Mouse (Mus musculus) limb, embryonic 12.5 days (tissue): ENCODE results near the gene Naa25. TPM values are rescaled to one million over a fixed set of nuclear protein-coding genes. Genes with fewer than 3 reads are reported as not detected.

Source experiments
- ATAC-seq: fragments of 200-750 bp; cut with Nextera tagmentation; 2 replicates; pipeline ENCODE4 v1.8.0; 2017; ENCODE audit warnings: low read depth, moderate TSS enrichment; ENCODE audit not compliant: insufficient number of reproducible peaks, insufficient read depth, low FRiP score, low TSS enrichment
- H3K27ac ChIP-seq: fragments of 300-500 bp; sonication (generic); 2 replicates; pipeline ENCODE4 v1.5.1; 2016; ENCODE audit warnings: mild to moderate bottlenecking, moderate library complexity
- H3K27me3 ChIP-seq: fragments of 300-500 bp; sonication (generic); 2 replicates; pipeline ENCODE4 v1.6.1; 2016; ENCODE audit warnings: mild to moderate bottlenecking, moderate library complexity
- H3K36me3 ChIP-seq: fragments of 300-500 bp; sonication (generic); 2 replicates; pipeline ENCODE4 v1.6.1; 2016; ENCODE audit warnings: mild to moderate bottlenecking, moderate library complexity
- H3K4me1 ChIP-seq: fragments of 300-500 bp; sonication (generic); replicated peaks from 2 replicates; pipeline ENCODE4 v1.6.1; 2016
- H3K4me2 ChIP-seq: fragments of 300-500 bp; sonication (generic); 2 replicates; pipeline ENCODE4 v1.6.1; 2016; ENCODE audit warnings: mild to moderate bottlenecking, moderate library complexity
- H3K4me3 ChIP-seq: fragments of 300-500 bp; sonication (generic); replicated peaks from 2 replicates; pipeline ENCODE4 v1.5.1; 2016; ENCODE audit warnings: mild to moderate bottlenecking
- H3K9ac ChIP-seq: fragments of 300-500 bp; sonication (generic); replicated peaks from 2 replicates; pipeline ENCODE4 v1.6.1; 2016; ENCODE audit warnings: mild to moderate bottlenecking, moderate library complexity
- H3K9me3 ChIP-seq: fragments of 300-500 bp; sonication (generic); 2 replicates; pipeline ENCODE4 v1.6.1; 2016; ENCODE audit warnings: mild to moderate bottlenecking, moderate library complexity
- WGBS: fragments of 180-500 bp; shearing (Covaris S2); methylation state at CpG from one replicate; pipeline ENCODE4 v1.1.7; 2016; 5-methylcytosine and 5-hydroxymethylcytosine counted together
- polyA plus RNA-seq: library from polyadenylated mRNA; unstranded; fragments of >200 nt; fragmentation: Nextera tagmentation; extraction: Ambion mirVana; gene quantifications from 2 replicates; pipeline ENCODE4 v1.2.1, GENCODE M21; 2016

Naa25 gene
- polyA plus RNA-seq, 1 experiment from 2014 or later, result 41.2 TPM

DNA sequence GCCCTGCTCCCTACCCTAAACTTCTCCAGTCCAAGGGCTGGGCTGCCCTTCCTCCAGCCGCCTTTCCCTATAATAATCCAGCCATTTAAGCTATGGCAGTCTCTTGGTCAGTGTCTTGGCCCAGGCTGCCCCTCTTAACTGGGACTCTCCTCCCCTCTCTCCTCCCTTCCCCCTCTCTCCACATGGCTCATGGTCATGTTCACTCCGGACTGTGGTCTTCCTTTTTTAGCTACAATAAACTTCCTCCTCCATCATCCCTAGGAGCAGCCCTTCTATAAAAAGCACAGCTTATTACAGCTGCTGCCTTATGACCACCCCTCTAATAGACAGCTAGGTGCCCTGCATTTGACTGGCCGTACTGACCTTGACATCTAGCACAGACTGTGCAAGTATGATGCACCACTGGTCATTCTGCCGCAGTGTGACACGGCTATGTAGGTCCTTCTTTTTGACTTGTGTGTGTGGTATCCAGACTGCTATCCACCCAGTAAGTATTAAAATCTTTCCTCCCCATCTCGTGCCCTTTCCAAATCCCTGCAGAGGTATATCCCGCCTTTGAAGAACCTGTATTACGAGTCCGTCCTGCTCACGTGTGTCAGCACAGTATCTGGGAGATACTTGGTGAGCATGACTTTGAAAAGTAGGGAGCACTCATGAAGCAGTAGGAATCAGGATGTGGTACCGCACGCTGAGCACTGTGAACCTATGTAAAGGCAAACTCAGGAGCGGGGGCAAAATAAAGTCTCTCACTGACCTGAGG is 56.2 kb downstream of the Naa25 start:
- no peak overlapping the region for H3K4me3 ChIP-seq

DNA sequence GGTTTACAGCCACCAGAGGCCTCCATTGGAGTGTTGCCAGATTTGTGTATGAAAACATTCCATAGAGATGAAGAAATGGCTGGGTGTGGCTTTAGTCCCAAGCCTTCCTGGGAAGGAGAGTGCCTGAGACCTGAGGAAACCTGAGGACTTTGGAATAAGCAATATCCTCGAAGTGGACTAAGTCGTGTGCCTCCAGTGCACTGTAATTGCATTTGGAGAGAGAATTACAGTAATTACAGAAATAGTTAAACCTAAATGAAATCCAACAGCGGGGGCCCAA is 56.7 kb downstream of the Naa25 start:
- ATAC-seq, result no peak
- Histone ChIP-seq H3K9me3 (no peaks in the 10 kb centered on the region), H3K27ac (no peak overlapping the region), H3K4me3 (no peak overlapping the region), H3K27me3 (no peaks in the 10 kb centered on the region), H3K4me1 (peaks cover 30% of the 10 kb centered on the region), H3K4me2 (no peak overlapping the region), H3K9ac (no peak overlapping the region), H3K36me3 (peaks cover 8% of the 10 kb centered on the region; the same call in 1 of the 2 replicates)
- WGBS, result 79% methylated on average over 3 of the region's 3 CpGs

More for the DNA sequence above, 56.2 kb downstream of the Naa25 start:
- Histone ChIP-seq H3K4me1 (peaks cover 30% of the 10 kb centered on the region), H3K27ac (no peak overlapping the region), H3K9me3 (no peaks in the 10 kb centered on the region), H3K36me3 (peaks cover 13% of the 10 kb centered on the region; the same call in 1 of the 2 replicates), H3K9ac (no peak overlapping the region), H3K4me2 (peak overlapping the region; percentile 80; the same call in 1 of the 2 replicates), H3K27me3 (no peaks in the 10 kb centered on the region)
- no peak for ATAC-seq
- WGBS, result 88% methylated on average over 13 of the region's 13 CpGs

DNA sequence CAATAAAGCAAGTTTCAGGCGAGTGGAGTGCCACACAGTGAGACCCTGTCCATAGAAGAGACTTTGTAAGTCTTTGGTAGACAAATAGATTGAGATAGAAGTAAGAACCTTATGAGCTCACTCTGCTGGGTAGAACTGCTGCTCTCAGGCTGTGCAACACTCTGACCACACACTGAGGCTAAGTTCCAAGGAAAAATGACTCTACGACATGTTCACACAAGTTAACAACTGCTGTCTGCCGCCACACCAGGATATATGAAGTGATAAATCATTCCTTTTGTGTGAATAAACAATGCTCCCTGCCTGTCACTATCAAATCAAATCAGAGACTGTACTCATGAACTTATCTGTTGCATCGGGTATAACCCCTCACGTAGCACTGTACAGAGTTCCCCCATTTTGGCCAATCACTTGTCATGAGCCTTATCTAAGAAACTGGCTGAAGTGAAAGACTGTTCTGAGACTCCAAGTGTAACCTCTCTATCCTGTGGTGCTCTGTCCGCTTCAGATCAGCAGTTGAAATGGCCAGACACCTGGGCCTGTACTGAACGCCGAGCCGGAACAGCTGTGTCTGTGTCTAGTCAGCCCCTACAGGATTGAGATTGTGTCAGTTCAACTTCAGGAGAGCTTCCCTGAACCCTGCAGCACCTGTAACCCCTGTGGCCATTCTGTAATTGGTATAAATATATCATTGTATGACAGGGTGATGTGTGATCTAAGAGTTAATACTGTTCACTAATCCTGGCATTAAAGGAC is 58.0 kb downstream of the Naa25 start:
- WGBS, result 70% methylated on average over 9 of the region's 9 CpGs
- Histone ChIP-seq H3K36me3 (no peaks in the 10 kb centered on the region), H3K9ac (no peak overlapping the region), H3K4me3 (no peak overlapping the region), H3K9me3 (no peaks in the 10 kb centered on the region), H3K4me2 (no peak overlapping the region), H3K27me3 (no peaks in the 10 kb centered on the region), H3K27ac (no peak overlapping the region), H3K4me1 (peaks cover 26% of the 10 kb centered on the region)
- no peak for ATAC-seq

DNA sequence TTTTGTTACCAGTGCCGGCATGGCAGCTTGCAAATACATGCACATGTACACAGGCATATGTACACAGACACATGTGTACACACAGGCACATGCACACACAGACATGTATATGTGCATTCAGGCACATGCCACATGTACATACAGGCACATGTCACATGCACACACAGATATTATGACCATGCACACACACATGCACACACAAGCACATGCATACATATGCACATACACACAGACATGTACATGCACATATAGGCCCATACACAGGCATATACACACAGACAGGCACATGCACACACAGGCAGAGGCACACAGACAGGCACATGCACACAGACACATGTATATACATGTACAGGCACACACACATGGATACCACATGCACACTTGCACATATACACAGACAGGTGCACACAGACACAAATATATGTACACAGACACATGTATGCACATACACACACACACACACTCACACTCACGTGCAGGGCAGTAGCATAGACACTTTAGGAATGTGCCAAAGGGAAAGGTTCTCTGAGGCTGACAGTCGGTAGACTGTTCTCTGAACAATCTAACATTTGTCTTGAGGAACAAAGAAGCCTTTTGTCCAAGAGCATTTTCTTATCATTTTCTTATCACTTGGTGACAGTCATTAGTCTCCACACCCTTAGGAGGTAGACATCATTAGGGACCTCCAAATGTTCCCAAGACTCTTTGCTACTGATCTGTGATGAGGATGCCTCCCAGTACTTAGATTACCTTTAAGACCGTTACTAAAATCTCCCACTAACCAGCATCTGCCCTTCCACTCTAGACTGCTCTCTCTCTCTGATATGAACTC is 63.8 kb downstream of the Naa25 start:
- Histone ChIP-seq H3K4me3 (no peak overlapping the region), H3K9ac (no peak overlapping the region), H3K4me2 (no peak overlapping the region), H3K36me3 (no peaks in the 10 kb centered on the region), H3K27ac (no peak overlapping the region), H3K9me3 (no peaks in the 10 kb centered on the region), H3K27me3 (no peaks in the 10 kb centered on the region), H3K4me1 (no peaks in the 10 kb centered on the region)
- WGBS, result 73% methylated on average over 4 of the region's 4 CpGs
- no peak for ATAC-seq

DNA sequence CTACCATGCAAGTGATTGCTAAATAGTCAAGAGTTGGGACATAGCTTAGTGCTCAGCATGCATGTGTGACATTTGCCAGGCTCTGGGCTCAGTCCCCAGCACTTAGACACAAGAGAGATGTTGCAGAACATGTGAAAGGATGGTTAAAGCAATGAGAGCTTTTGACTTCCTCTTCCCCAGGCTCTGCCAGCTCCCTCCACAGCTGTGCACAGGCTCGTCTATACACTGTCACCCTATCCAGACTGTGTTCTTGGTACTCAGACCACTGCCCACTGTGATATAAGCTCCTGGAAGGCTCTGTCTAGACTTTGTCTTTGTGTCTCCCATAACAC is 64.4 kb downstream of the Naa25 start:
- H3K4me2 ChIP-seq, result no peak overlapping the region
- H3K36me3 ChIP-seq, result no peaks in the 10 kb centered on the region
- no peaks in the 10 kb centered on the region for H3K27me3 ChIP-seq
- H3K4me1 ChIP-seq, result no peaks in the 10 kb centered on the region
- H3K9me3 ChIP-seq, result no peaks in the 10 kb centered on the region
- H3K27ac ChIP-seq, result no peak overlapping the region
- ATAC-seq, result no peak
- no peak overlapping the region for H3K4me3 ChIP-seq
- no peak overlapping the region for H3K9ac ChIP-seq
- WGBS, result 31% methylated on average over 1 of the region's 1 CpGs

DNA sequence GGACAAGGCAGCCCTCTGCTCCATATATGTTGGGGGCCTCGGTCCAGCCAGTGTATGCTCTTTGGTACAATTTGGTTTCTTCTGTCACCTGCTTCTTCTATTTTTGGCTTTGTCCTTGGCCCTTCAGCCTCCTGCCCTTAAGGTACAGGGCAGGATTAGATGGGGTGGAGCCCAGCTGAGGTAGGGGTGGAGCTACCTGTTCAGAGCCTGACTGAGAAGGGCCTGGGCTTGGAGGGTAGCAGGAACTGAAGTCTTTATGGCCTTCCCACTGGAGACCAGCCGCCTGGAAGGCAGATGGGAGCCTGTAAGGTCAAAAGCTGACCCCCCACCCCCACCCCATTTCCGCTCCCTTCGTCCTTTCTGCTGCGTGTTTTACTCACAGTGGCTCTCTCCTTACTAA is 65.2 kb downstream of the Naa25 start:
- WGBS, result 42% methylated on average over 5 of the region's 5 CpGs

DNA sequence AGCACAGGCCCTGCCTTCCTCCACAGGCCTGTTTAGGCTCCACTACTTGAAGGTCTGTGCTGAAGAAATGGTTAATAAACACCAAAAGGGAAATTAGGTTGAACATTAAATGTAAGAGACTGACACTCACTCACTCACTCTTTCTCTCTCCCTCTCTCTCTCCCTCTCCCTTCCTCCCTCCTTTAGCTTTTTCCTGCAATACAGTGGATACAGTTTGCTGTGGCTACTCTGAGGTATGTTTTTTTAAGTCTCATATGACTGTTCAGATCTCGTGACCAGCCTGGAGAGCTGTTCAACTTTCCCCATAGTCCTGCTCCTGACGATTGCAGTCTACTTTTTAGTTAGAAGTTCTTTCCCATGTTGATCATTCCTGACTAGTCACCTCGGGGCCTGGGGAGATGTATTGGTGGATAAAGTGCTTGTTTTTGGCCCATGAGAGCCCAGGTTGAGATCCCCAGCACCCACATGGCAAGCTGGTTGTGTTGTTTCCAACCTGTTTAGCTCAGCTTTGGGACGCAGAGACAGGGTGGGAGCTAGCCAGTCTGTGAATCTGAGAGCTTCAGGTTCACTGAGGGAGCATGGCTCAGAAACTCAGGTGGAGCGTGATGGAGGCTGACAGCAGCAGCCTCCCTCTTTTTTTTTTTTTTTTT is 66.0 kb downstream of the Naa25 start:
- no peak for ATAC-seq
- H3K9ac ChIP-seq, result no peak overlapping the region
- no peaks in the 10 kb centered on the region for H3K4me1 ChIP-seq
- no peaks in the 10 kb centered on the region for H3K36me3 ChIP-seq
- H3K9me3 ChIP-seq, result no peaks in the 10 kb centered on the region
- no peak overlapping the region for H3K4me3 ChIP-seq
- no peak overlapping the region for H3K4me2 ChIP-seq
- peak overlapping the region; percentile 50; the same call in 1 of the 2 replicates for H3K27ac ChIP-seq
- WGBS, result 69% methylated on average over 5 of the region's 5 CpGs
- H3K27me3 ChIP-seq, result no peaks in the 10 kb centered on the region

More for the DNA sequence above, 65.2 kb downstream of the Naa25 start:
- H3K27me3 ChIP-seq, result no peaks in the 10 kb centered on the region
- no peak overlapping the region for H3K27ac ChIP-seq
- no peaks in the 10 kb centered on the region for H3K4me1 ChIP-seq
- H3K4me3 ChIP-seq, result no peak overlapping the region
- H3K4me2 ChIP-seq, result no peak overlapping the region
- H3K9ac ChIP-seq, result no peak overlapping the region
- H3K36me3 ChIP-seq, result no peaks in the 10 kb centered on the region
- ATAC-seq, result no peak
- no peaks in the 10 kb centered on the region for H3K9me3 ChIP-seq

DNA sequence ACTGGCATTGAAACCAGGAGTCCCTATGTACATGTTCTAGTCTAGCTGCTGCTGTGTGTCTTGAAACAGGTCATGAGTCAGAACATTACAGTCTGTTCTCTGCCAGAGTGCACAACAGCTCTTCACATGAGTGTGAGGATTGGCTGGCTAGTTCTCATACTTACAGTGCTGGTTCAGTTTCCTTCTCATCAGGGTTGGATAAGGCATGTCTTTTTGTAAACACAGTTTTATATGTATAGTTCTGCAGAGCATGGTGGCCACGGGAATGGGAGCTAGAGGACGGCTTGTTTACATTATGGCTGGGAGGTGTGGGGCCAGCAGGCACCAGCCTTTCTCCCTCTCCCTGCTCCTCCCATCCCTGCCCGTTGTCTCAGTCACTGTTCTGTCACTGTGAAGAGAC is 71.8 kb downstream of the Naa25 start:
- no peak overlapping the region for H3K9ac ChIP-seq
- H3K4me3 ChIP-seq, result no peak overlapping the region
- H3K27ac ChIP-seq, result no peak overlapping the region
- ATAC-seq, result no peak
- WGBS, result 16% methylated on average over 3 of the region's 3 CpGs
- no peak overlapping the region for H3K4me2 ChIP-seq
- H3K4me1 ChIP-seq, result no peaks in the 10 kb centered on the region
- no peaks in the 10 kb centered on the region for H3K36me3 ChIP-seq
- H3K9me3 ChIP-seq, result no peaks in the 10 kb centered on the region
- H3K27me3 ChIP-seq, result no peaks in the 10 kb centered on the region

DNA sequence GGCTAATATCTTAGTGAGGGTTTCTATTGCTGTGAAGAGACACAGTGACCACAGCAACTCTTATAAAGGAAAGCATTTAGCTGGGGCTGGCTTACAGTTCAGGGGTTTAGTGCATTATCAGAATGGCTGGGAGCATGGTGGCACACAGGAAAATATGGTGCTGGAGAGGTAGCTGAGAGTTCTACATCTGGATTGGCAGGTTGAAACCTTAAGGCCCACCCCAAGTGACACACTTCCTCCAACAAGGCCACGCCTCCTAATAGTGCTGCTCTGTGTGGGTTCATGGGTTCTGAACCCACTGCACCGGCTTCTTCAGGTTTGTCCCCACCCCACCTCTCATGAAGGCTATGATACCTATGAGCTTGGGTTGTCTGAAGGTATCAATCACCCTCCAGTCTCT is 74.7 kb downstream of the Naa25 start:
- Histone ChIP-seq H3K4me3 (no peak overlapping the region), H3K4me2 (no peak overlapping the region), H3K4me1 (no peaks in the 10 kb centered on the region), H3K36me3 (no peaks in the 10 kb centered on the region), H3K27me3 (no peaks in the 10 kb centered on the region), H3K27ac (no peak overlapping the region), H3K9me3 (no peaks in the 10 kb centered on the region), H3K9ac (no peak overlapping the region)
- no peak for ATAC-seq
- WGBS, result 84% methylated on average over 2 of the region's 2 CpGs

DNA sequence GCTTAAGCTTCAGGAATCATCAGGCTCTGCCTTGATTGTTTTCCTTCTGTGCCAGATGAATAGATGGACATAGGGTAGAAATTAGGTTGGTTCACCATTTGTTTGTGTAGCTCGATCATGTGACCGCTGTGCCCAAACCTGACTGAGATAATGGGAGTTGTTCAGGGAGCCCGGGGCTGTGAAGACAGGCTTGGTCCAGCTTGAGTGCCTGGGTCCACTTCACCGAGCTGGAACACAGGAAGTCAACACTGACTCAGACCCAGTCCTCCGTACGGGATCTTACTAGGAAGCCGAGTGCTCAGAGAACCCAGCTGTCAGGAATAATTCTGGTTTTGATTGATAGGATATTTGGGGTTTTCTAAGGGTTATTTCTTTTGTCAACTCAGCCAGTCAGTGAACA is 76.9 kb downstream of the Naa25 start:
- H3K36me3 ChIP-seq, result no peaks in the 10 kb centered on the region
- H3K27ac ChIP-seq, result no peak overlapping the region
- no peak for ATAC-seq
- H3K9me3 ChIP-seq, result no peaks in the 10 kb centered on the region
- no peaks in the 10 kb centered on the region for H3K27me3 ChIP-seq
- no peaks in the 10 kb centered on the region for H3K4me1 ChIP-seq
- no peak overlapping the region for H3K4me2 ChIP-seq
- no peak overlapping the region for H3K9ac ChIP-seq
- no peak overlapping the region for H3K4me3 ChIP-seq
- 77% methylated on average over 7 of the region's 7 CpGs for WGBS

DNA sequence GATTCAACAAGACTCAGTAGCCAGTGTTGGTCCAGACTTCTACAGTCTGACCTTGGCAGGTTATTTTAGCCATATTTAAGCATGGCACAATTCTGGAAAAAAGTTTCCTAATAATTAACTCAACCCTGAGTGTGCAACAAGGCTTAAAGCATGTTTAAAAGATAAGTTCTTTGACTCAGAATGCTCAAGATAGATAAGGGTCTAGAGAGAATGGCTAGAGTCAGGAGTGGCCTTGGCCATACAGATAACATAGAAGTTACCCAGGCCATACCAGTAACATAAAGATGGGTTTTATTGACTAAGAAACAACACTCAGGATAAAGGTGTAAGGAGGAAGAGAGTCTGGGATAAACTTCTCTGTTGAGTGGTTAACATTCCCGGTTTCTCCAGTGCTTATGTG is 78.3 kb downstream of the Naa25 start:
- ATAC-seq, result no peak
- WGBS, result 81% methylated on average over 1 of the region's 1 CpGs
- no peak overlapping the region for H3K4me3 ChIP-seq

More for the DNA sequence above, 78.3 kb downstream of the Naa25 start:
- H3K36me3 ChIP-seq, result no peaks in the 10 kb centered on the region
- no peak overlapping the region for H3K27ac ChIP-seq
- H3K4me1 ChIP-seq, result no peaks in the 10 kb centered on the region
- H3K9me3 ChIP-seq, result no peaks in the 10 kb centered on the region
- no peak overlapping the region for H3K9ac ChIP-seq
- no peaks in the 10 kb centered on the region for H3K27me3 ChIP-seq
- no peak overlapping the region for H3K4me2 ChIP-seq
